In genomic region chr8:126847664-126848353, GRCm38 (mm10) we compare ENCODE assay signal across 8 mouse cellular contexts.
A peak's percentile ranks its signal among the peaks of the same experiment; 100 is the strongest.
DNase-seq lines count a peak whose midpoint lies in the region; ATAC-seq and TF ChIP-seq lines count a peak whose summit lies in the region.

No protein-coding gene starts in this region.

- DNase-seq in c-Kit-positive CD71-positive TER-119-positive erythroid progenitor cells, embryonic 14.5 days (ENCODE audit: low spot score) = peak; percentile 30
- DNase-seq in liver, postnatal 0 days = peak; percentile 70
- DNase-seq in stomach, postnatal 0 days (ENCODE audit: low spot score) = peak; percentile 49
- DNase-seq in left cerebral cortex, postnatal 4 days = no peak
- DNase-seq in cerebellum, postnatal 14 days = no peak
- DNase-seq in layer of hippocampus, adult 18-20 months (ENCODE audit: low spot score in 2 of 2) = no peak

- no peaks in the 10 kb centered on the region for H3K36me3 ChIP-seq in heart, embryonic 14.5 days (ENCODE audit: control insufficient read depth, insufficient read depth, low read length)
- no peaks in the 10 kb centered on the region for H3K36me3 ChIP-seq in heart, embryonic 12.5 days
- H3K36me3 ChIP-seq in liver, postnatal 0 days (replicated peaks; ENCODE audit: insufficient read depth, low read length) = no peaks in the 10 kb centered on the region
- H3K36me3 ChIP-seq in stomach, postnatal 0 days (ENCODE audit: control insufficient read depth, insufficient read depth, low read length) = no peaks in the 10 kb centered on the region

- no peak overlapping the region; a peak in 1 of 4 replicates for H3K27ac ChIP-seq in heart, embryonic 14.5 days (replicated peaks in 1 of 2; ENCODE audit: control insufficient read depth in 1 of 2, insufficient read depth in 1 of 2, low read depth in 2 of 2, low read length in 2 of 2)
- H3K27ac ChIP-seq in heart, embryonic 12.5 days (ENCODE audit: poor library complexity, severe bottlenecking) = no peak overlapping the region
- H3K27ac ChIP-seq in liver, postnatal 0 days (ENCODE audit: low read depth) = peak overlapping the region; percentile 76
- peak overlapping the region; percentile 75 for H3K27ac ChIP-seq in stomach, postnatal 0 days (replicated peaks)

- H3K4me2 ChIP-seq in heart, embryonic 14.5 days (ENCODE audit: low read length) = no peak overlapping the region
- H3K4me2 ChIP-seq in heart, embryonic 12.5 days = no peak overlapping the region
- H3K4me2 ChIP-seq in liver, postnatal 0 days (ENCODE audit: low read depth, low read length) = no peak overlapping the region
- no peak overlapping the region for H3K4me2 ChIP-seq in stomach, postnatal 0 days (replicated peaks; ENCODE audit: low read depth)

- intact Hi-C loops in left cerebral cortex, postnatal 4 days (cut with DNase I) = no loop called here

- TF ChIP-seq CTCF in liver, postnatal 0 days (IDR thresholded peaks at IDR 0.05; ENCODE audit: low read depth) = no peak
- TF ChIP-seq CTCF in stomach, postnatal 0 days (IDR thresholded peaks at IDR 0.05; ENCODE audit: low read depth) = no peak

- peaks cover 27 to 29% of the 10 kb centered on the region in 2 experiments for H3K4me1 ChIP-seq in heart, embryonic 14.5 days (ENCODE audit: control insufficient read depth in 2 of 2, insufficient read depth in 2 of 2, low read length in 2 of 2)
- peaks cover 43% of the 10 kb centered on the region for H3K4me1 ChIP-seq in heart, embryonic 12.5 days (replicated peaks)
- H3K4me1 ChIP-seq in liver, postnatal 0 days (ENCODE audit: insufficient read depth) = peaks cover 66% of the 10 kb centered on the region
- no peaks in the 10 kb centered on the region; the same call in 1 of the 2 replicates for H3K4me1 ChIP-seq in stomach, postnatal 0 days (replicated peaks; ENCODE audit: control insufficient read depth, insufficient read depth)

- no peaks in the 10 kb centered on the region for H3K27me3 ChIP-seq in heart, embryonic 14.5 days (ENCODE audit: control insufficient read depth, insufficient read depth, low read length)
- H3K27me3 ChIP-seq in heart, embryonic 12.5 days (replicated peaks) = no peaks in the 10 kb centered on the region
- H3K27me3 ChIP-seq in liver, postnatal 0 days (ENCODE audit: insufficient read depth, low read length) = no peaks in the 10 kb centered on the region
- H3K27me3 ChIP-seq in stomach, postnatal 0 days (ENCODE audit: control insufficient read depth, insufficient read depth, low read length) = no peaks in the 10 kb centered on the region

- H3K9ac ChIP-seq in heart, embryonic 14.5 days (ENCODE audit: low read length) = no peak overlapping the region
- H3K9ac ChIP-seq in heart, embryonic 12.5 days = no peak overlapping the region
- no peak overlapping the region for H3K9ac ChIP-seq in liver, postnatal 0 days (replicated peaks)
- no peak overlapping the region for H3K9ac ChIP-seq in stomach, postnatal 0 days (ENCODE audit: low read length)

- peak; percentile 81; the same call in 1 of the 2 replicates for TF ChIP-seq EP300 in liver, postnatal 0 days (IDR thresholded peaks at IDR 0.05; ENCODE audit: low read depth)
- no peak for TF ChIP-seq EP300 in stomach, postnatal 0 days (optimal IDR thresholded peaks at IDR 0.05)

- no peaks in the 10 kb centered on the region for H3K9me3 ChIP-seq in heart, embryonic 14.5 days (ENCODE audit: control insufficient read depth, low read length)
- no peaks in the 10 kb centered on the region for H3K9me3 ChIP-seq in heart, embryonic 12.5 days (replicated peaks)
- H3K9me3 ChIP-seq in liver, postnatal 0 days (ENCODE audit: low read length) = no peaks in the 10 kb centered on the region
- no peaks in the 10 kb centered on the region for H3K9me3 ChIP-seq in stomach, postnatal 0 days (ENCODE audit: control insufficient read depth, low read length)

- 32% methylated on average over 8 of the region's 8 CpGs for WGBS in heart, embryonic 14.5 days
- 31% methylated on average over 8 of the region's 8 CpGs for WGBS in heart, embryonic 12.5 days
- WGBS in liver, postnatal 0 days (ENCODE audit: insufficient replicate concordance) = 33% methylated on average over 8 of the region's 8 CpGs
- 52% methylated on average over 8 of the region's 8 CpGs for WGBS in stomach, postnatal 0 days

- peak; percentile 17; the same call in 1 of the 2 replicates for ATAC-seq in heart, embryonic 14.5 days (ENCODE audit: insufficient number of reproducible peaks, insufficient read depth, low FRiP score, low read depth)
- no peak for ATAC-seq in heart, embryonic 12.5 days (ENCODE audit: insufficient number of reproducible peaks, low FRiP score)
- peak; percentile 68 for ATAC-seq in liver, postnatal 0 days
- ATAC-seq in stomach, postnatal 0 days (ENCODE audit: low FRiP score, low TSS enrichment) = peak; percentile 66

- H3K4me3 ChIP-seq in heart, embryonic 14.5 days (ENCODE audit: control insufficient read depth in 1 of 2, insufficient read depth in 1 of 2, low read depth in 1 of 2, low read length in 2 of 2) = no peak overlapping the region
- H3K4me3 ChIP-seq in heart, embryonic 12.5 days = no peak overlapping the region
- H3K4me3 ChIP-seq in liver, postnatal 0 days (ENCODE audit: low read depth, low read length) = no peak overlapping the region
- H3K4me3 ChIP-seq in stomach, postnatal 0 days (ENCODE audit: low read depth, low read length) = no peak overlapping the region

Comparison
In these comparisons a context has a peak if more than half of its experiments do, and no peak if none do; other contexts are left out.
1. H3K27ac ChIP-seq: peak in liver, postnatal 0 days (single experiment) and stomach, postnatal 0 days (single experiment); none in heart, embryonic 14.5 days (0 of 2) and heart, embryonic 12.5 days (single experiment).
2. DNase-seq: peak in c-Kit-positive CD71-positive TER-119-positive erythroid progenitor cells, embryonic 14.5 days (single experiment), liver, postnatal 0 days (single experiment) and stomach, postnatal 0 days (single experiment); none in left cerebral cortex, postnatal 4 days (single experiment), cerebellum, postnatal 14 days (0 of 2) and layer of hippocampus, adult 18-20 months (0 of 2).